Mouse (Mus musculus) cerebellum, adult 2 months (tissue): ENCODE results near the gene Snx17. TPM values are rescaled to one million over a fixed set of nuclear protein-coding genes. Genes with fewer than 3 reads are reported as not detected.

Experiments
- DNase-seq, 2 experiments: peaks; one replicate each; pipeline ENCODE4 v3.0.0; 2021
- H3K27ac ChIP-seq: fragments of 200-500 bp; 2 replicates; pipeline ENCODE4 v1.5.1; 2012; ENCODE audit warnings: low read length, control low read depth, inconsistent platforms; ENCODE audit not compliant: insufficient read depth
- H3K27me3 ChIP-seq: fragments of 200-500 bp; 2 replicates; pipeline ENCODE4 v1.6.1; 2012; ENCODE audit warnings: inconsistent platforms, mild to moderate bottlenecking, low read length, moderate library complexity; ENCODE audit not compliant: control insufficient read depth, insufficient read depth
- H3K4me1 ChIP-seq: fragments of 200-500 bp; 2 replicates; pipeline ENCODE4 v1.6.1; 2011; ENCODE audit warnings: low read length; ENCODE audit not compliant: control insufficient read depth, insufficient read depth
- H3K4me3 ChIP-seq: fragments of 200-500 bp; replicated peaks from 2 replicates; pipeline ENCODE3; 2011; ENCODE audit warnings: mild to moderate bottlenecking, low read depth, low read length, control low read depth; ENCODE audit not compliant: insufficient read depth
- CTCF ChIP-seq: fragments of 200-500 bp; IDR thresholded peaks from 2 replicates; pipeline ENCODE4 v1.5.1; 2011; ENCODE audit warnings: low read depth, mild to moderate bottlenecking, control low read depth, low read length, moderate library complexity, borderline replicate concordance; ENCODE audit not compliant: insufficient read depth
- POLR2A ChIP-seq: fragments of 200-500 bp; IDR thresholded peaks from 2 replicates; pipeline ENCODE4 v1.6.1; 2011; ENCODE audit warnings: low read length, control low read depth, borderline replicate concordance; ENCODE audit not compliant: insufficient read depth
- whole genome bisulfite sequencing: fragments of 180-500 bp; shearing (Covaris S2); methylation state at CpG from one replicate; pipeline ENCODE4 v1.1.7; 2018; 5-methylcytosine and 5-hydroxymethylcytosine counted together
- polyA plus RNA-seq: library from polyadenylated mRNA; depleted of rRNA; stranded (reverse); fragments of >200 nt; gene quantifications from 2 replicates; pipeline ENCODE4 v1.2.3, GENCODE M21; 2012; rRNA removed

Gene Snx17
- polyA plus RNA-seq, 1 experiment, result 124 TPM

- H3K27me3 ChIP-seq, result no peaks in the 10 kb centered on the region
- no peak for TF ChIP-seq POLR2A
- no peak for TF ChIP-seq CTCF
- peak in 1 of 2 experiments; percentile 24 for DNase-seq
- WGBS, result 12% methylated on average over 11 of the region's 11 CpGs
- H3K4me3 ChIP-seq, result peak overlapping the region; percentile 90
- peak overlapping the region; percentile 67; the same call in 1 of the 2 replicates for H3K27ac ChIP-seq
- H3K4me1 ChIP-seq, result peaks cover 2% of the 10 kb centered on the region; the same call in 1 of the 2 replicates
Observed at GRCm38 (mm10) chr5:31221304-31221945, 28.4 kb downstream of the Snx17 start.

DNA sequence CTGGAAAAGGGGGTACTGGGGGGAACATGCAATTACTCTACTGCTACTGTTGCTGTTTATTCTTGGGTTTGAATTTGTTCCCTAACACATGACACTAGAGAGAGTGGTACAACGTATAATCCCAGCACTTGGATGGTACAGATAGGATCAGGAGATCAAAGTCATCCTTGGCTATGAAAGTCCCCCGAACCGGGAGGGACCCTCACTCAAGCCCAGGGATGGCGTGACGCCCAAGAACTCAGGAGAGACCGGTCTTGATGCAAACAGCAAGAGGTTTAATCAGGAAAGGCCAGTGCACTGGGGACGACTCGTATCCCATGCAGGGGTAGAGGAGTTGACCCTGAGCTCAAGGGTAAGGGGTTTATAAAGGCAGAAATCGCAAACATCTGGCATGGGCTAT, 29.7 kb downstream of the Snx17 start:
- WGBS, result 94% methylated on average over 9 of the region's 9 CpGs
- no peak for TF ChIP-seq POLR2A
- no peak for TF ChIP-seq CTCF
- H3K4me3 ChIP-seq, result no peak overlapping the region
- H3K4me1 ChIP-seq, result peaks cover 2% of the 10 kb centered on the region; the same call in 1 of the 2 replicates
- no peak for DNase-seq
- no peak overlapping the region for H3K27ac ChIP-seq
- H3K27me3 ChIP-seq, result no peaks in the 10 kb centered on the region

DNA sequence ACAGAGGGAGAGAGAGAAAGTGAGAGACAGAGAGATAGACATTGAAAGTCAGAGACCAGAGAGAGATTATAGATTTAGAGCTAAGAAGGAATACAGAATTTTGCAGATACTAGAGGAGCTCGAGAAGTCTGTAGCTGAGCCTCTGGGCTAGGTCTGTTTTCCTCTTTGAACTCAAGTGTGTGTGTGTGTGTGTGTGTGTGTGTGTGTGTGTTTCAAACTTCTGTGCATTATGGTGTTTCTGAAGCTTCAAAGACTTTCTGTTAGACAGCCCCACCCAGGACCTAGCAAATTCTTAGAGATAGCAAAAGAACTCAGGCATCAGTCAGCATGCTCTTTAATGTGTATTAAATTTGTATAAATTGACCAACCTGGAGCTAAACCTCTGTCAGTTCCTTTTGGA, 33.6 kb downstream of the Snx17 start:
- Histone ChIP-seq H3K4me1 (no peaks in the 10 kb centered on the region), H3K27ac (no peak overlapping the region), H3K4me3 (no peak overlapping the region), H3K27me3 (no peaks in the 10 kb centered on the region)
- 71% methylated on average over 1 of the region's 1 CpGs for WGBS
- TF ChIP-seq POLR2A (no peak), CTCF (no peak)
- no peak for DNase-seq

- Histone ChIP-seq H3K27me3 (no peaks in the 10 kb centered on the region), H3K4me1 (no peaks in the 10 kb centered on the region; the same call in 1 of the 2 replicates), H3K27ac (peak within 1 kb of the TSS; percentile 89), H3K4me3 (peak within 1 kb of the TSS; percentile 96)
- WGBS, result under 1% methylated on average over 98 of the region's 103 CpGs
- TF ChIP-seq CTCF (no peak), POLR2A (peak; percentile 89; the same call in 1 of the 2 replicates)
- peak; percentile 96 to 97 for DNase-seq
Observed at GRCm38 (mm10) chr5:31240637-31241521, 47.9 kb downstream of the Snx17 start, which contains the start of the genes Nrbp1 and Gm9970. Nrbp1 (plus strand) TSS chr5:31240864. Gm9970 (minus strand) TSS chr5:31241232.

GRCm38 (mm10) chr5:31241522-31242034, 48.6 kb downstream of the Snx17 start:
- Histone ChIP-seq H3K4me3 (peak overlapping the region; percentile 83), H3K27me3 (no peaks in the 10 kb centered on the region), H3K4me1 (no peaks in the 10 kb centered on the region; the same call in 1 of the 2 replicates), H3K27ac (no peak overlapping the region)
- WGBS, result 1% methylated on average over 13 of the region's 13 CpGs
- DNase-seq, result no peak
- TF ChIP-seq CTCF, result no peak
- no peak for TF ChIP-seq POLR2A

GRCm38 (mm10) chr5:31242191-31242590, 49.2 kb downstream of the Snx17 start:
- Histone ChIP-seq H3K27me3 (no peaks in the 10 kb centered on the region), H3K27ac (no peak overlapping the region), H3K4me1 (no peaks in the 10 kb centered on the region; the same call in 1 of the 2 replicates), H3K4me3 (peak overlapping the region; percentile 20)
- TF ChIP-seq CTCF, result no peak
- no peak for TF ChIP-seq POLR2A
- no peak for DNase-seq
- WGBS, result 17% methylated on average over 10 of the region's 10 CpGs

Other genes with a start within 250 kb of the Snx17 start
- gene Cgref1, start 247.6 kb upstream of the Snx17 start, polyA plus RNA-seq, result 16.7 and 18.5 TPM in 2 replicates
- gene Preb, start 232.9 kb upstream of the Snx17 start, polyA plus RNA-seq, result 228 and 241 TPM in 2 replicates
- gene Tcf23, start 224.6 kb upstream of the Snx17 start, polyA plus RNA-seq, result 0.28 and 0.29 TPM in 2 replicates
- gene Atraid, start 144.9 kb upstream of the Snx17 start, polyA plus RNA-seq, result 170 and 175 TPM in 2 replicates
- gene Slc5a6, start 144.3 kb upstream of the Snx17 start, polyA plus RNA-seq, result 45.1 and 49.6 TPM in 2 replicates
- 21.7 and 23.4 TPM in 2 replicates for gene Cad, start 138.4 kb upstream of the Snx17 start, polyA plus RNA-seq
- not detected in 2 replicates for gene Dnajc5g, start 86.9 kb upstream of the Snx17 start, polyA plus RNA-seq
- 19.7 and 23.5 TPM in 2 replicates for gene Slc30a3, start 85.0 kb upstream of the Snx17 start, polyA plus RNA-seq
- not detected in 2 replicates for gene Trim54, start 76.5 kb upstream of the Snx17 start, polyA plus RNA-seq
- 1.2 TPM in 1 of 2 replicates, not detected in the other for gene Ucn, start 54.4 kb upstream of the Snx17 start, polyA plus RNA-seq
- gene Mpv17, start 39.0 kb upstream of the Snx17 start, polyA plus RNA-seq, result 91.1 and 91.7 TPM in 2 replicates
- gene Gm29609, start 13.3 kb upstream of the Snx17 start, polyA plus RNA-seq, result 3.9 and 4.1 TPM in 2 replicates
- 94.6 and 100 TPM in 2 replicates for gene Gtf3c2, start 13.1 kb upstream of the Snx17 start, polyA plus RNA-seq
- 87.1 and 93.7 TPM in 2 replicates for gene Eif2b4, start 203 bp downstream of the Snx17 start, polyA plus RNA-seq
- gene Zfp513, start 9.1 kb downstream of the Snx17 start, polyA plus RNA-seq, result 44.5 and 45.4 TPM in 2 replicates
- 83.9 and 84.1 TPM in 2 replicates for gene Ppm1g, start 27.5 kb downstream of the Snx17 start, polyA plus RNA-seq
- gene Nrbp1, start 47.6 kb downstream of the Snx17 start, polyA plus RNA-seq, result 143 and 148 TPM in 2 replicates
- gene Gm9970, start 48.0 kb downstream of the Snx17 start, polyA plus RNA-seq, result 0.48 TPM in 1 of 2 replicates, not detected in the other
- 4.3 and 5.2 TPM in 2 replicates for gene Krtcap3, start 58.5 kb downstream of the Snx17 start, polyA plus RNA-seq
- gene Ift172, start 97.9 kb downstream of the Snx17 start, polyA plus RNA-seq, result 69.3 and 75.3 TPM in 2 replicates
- 184 and 190 TPM in 2 replicates for gene Fndc4, start 102.9 kb downstream of the Snx17 start, polyA plus RNA-seq
- gene Gckr, start 104.2 kb downstream of the Snx17 start, polyA plus RNA-seq, result 1.2 and 1.4 TPM in 2 replicates